Mouse (Mus musculus) midbrain, embryonic 16.5 days (tissue): Measurements from ENCODE around the gene Rps6kl1. TPM values are rescaled to one million over a fixed set of nuclear protein-coding genes. Genes with fewer than 3 reads are reported as not detected.

ENCODE experiments used
- ATAC-seq: fragments of 200-750 bp; cut with Nextera tagmentation; 2 replicates; pipeline ENCODE4 v1.8.0; 2017; ENCODE audit warnings: moderate TSS enrichment
- H3K27ac ChIP-seq: fragments of 300-500 bp; sonication (generic); 2 replicates; pipeline ENCODE4 v1.5.1; 2014; ENCODE audit warnings: mild to moderate bottlenecking, low read length, mixed read lengths
- H3K27me3 ChIP-seq: fragments of 300-500 bp; sonication (generic); 2 replicates; pipeline ENCODE4 v1.6.1; 2014; ENCODE audit warnings: low read depth, low read length, mixed read lengths; ENCODE audit not compliant: control insufficient read depth, insufficient read depth
- H3K36me3 ChIP-seq: fragments of 300-500 bp; sonication (generic); 2 replicates; pipeline ENCODE4 v1.6.1; 2014; ENCODE audit warnings: mild to moderate bottlenecking, low read length, moderate library complexity, mixed read lengths; ENCODE audit not compliant: control insufficient read depth, insufficient read depth
- H3K4me1 ChIP-seq: fragments of 300-500 bp; sonication (generic); 2 replicates; pipeline ENCODE4 v1.6.1; 2014; ENCODE audit warnings: mild to moderate bottlenecking, low read length, mixed read lengths; ENCODE audit not compliant: control insufficient read depth, insufficient read depth
- H3K4me2 ChIP-seq: fragments of 300-500 bp; sonication (generic); 2 replicates; pipeline ENCODE4 v1.6.1; 2014; ENCODE audit warnings: mild to moderate bottlenecking, low read length, mixed read lengths
- H3K4me3 ChIP-seq: fragments of 300-500 bp; sonication (generic); 2 replicates; pipeline ENCODE4 v1.5.1; 2014; ENCODE audit warnings: low read depth, mild to moderate bottlenecking, low read length, moderate library complexity, mixed read lengths
- H3K9ac ChIP-seq: fragments of 300-500 bp; sonication (generic); 2 replicates; pipeline ENCODE4 v1.6.1; 2014; ENCODE audit warnings: low read depth, low read length, mixed read lengths
- H3K9me3 ChIP-seq: fragments of 300-500 bp; sonication (generic); replicated peaks from 2 replicates; pipeline ENCODE4 v1.6.1; 2014; ENCODE audit warnings: mild to moderate bottlenecking, low read length, mixed read lengths; ENCODE audit not compliant: control insufficient read depth, poor library complexity, severe bottlenecking
- WGBS: fragments of 180-500 bp; shearing (Covaris S2); extraction: QIAGEN DNeasy Blood & Tissue Kit; methylation state at CpG from one replicate; pipeline ENCODE4 v1.1.7; 2014; 5-methylcytosine and 5-hydroxymethylcytosine counted together
- polyA plus RNA-seq: library from polyadenylated mRNA; unstranded; fragments of >200 nt; fragmentation: Nextera tagmentation; extraction: Ambion mirVana; gene quantifications from 2 replicates; pipeline ENCODE4 v1.2.1, GENCODE M21; 2015

Rps6kl1 gene
- polyA plus RNA-seq, 1 experiment from 2014 or later: 43.3 TPM

- H3K4me3 ChIP-seq: no peak overlapping the region
- no peak for ATAC-seq
- no peak overlapping the region for H3K9ac ChIP-seq
- no peaks in the 10 kb centered on the region for H3K9me3 ChIP-seq
- H3K27ac ChIP-seq: no peak overlapping the region
- H3K27me3 ChIP-seq: no peaks in the 10 kb centered on the region
- 42% methylated on average over 14 of the region's 14 CpGs for WGBS
- no peaks in the 10 kb centered on the region for H3K4me1 ChIP-seq
- H3K36me3 ChIP-seq: no peaks in the 10 kb centered on the region
- H3K4me2 ChIP-seq: no peak overlapping the region
Measured at GRCm38 (mm10) chr12:85094010-85094409, 57.1 kb downstream of the Rps6kl1 start.

- no peak overlapping the region for H3K4me3 ChIP-seq
- no peaks in the 10 kb centered on the region; the same call in 1 of the 2 replicates for H3K36me3 ChIP-seq
- no peak overlapping the region for H3K9ac ChIP-seq
- no peaks in the 10 kb centered on the region for H3K9me3 ChIP-seq
- 9% methylated on average over 3 of the region's 3 CpGs for WGBS
- H3K4me2 ChIP-seq: no peak overlapping the region
- H3K4me1 ChIP-seq: no peaks in the 10 kb centered on the region
- H3K27ac ChIP-seq: no peak overlapping the region
- ATAC-seq: no peak
- no peaks in the 10 kb centered on the region for H3K27me3 ChIP-seq
Measured at GRCm38 (mm10) chr12:85092214-85092613, 58.9 kb downstream of the Rps6kl1 start.

- no peak for ATAC-seq
- H3K4me3 ChIP-seq: no peak overlapping the region
- WGBS: 84% methylated on average over 3 of the region's 3 CpGs
Measured at GRCm38 (mm10) chr12:85091190-85091589, 59.9 kb downstream of the Rps6kl1 start.

GRCm38 (mm10) chr12:85087845-85088244, 63.2 kb downstream of the Rps6kl1 start:
- H3K4me1 ChIP-seq: no peaks in the 10 kb centered on the region

More at GRCm38 (mm10) chr12:85091190-85091589, 59.9 kb downstream of the Rps6kl1 start:
- H3K4me2 ChIP-seq: no peak overlapping the region
- no peaks in the 10 kb centered on the region for H3K4me1 ChIP-seq
- no peaks in the 10 kb centered on the region for H3K27me3 ChIP-seq
- H3K36me3 ChIP-seq: no peaks in the 10 kb centered on the region; the same call in 1 of the 2 replicates
- no peak overlapping the region for H3K27ac ChIP-seq
- H3K9ac ChIP-seq: no peak overlapping the region
- H3K9me3 ChIP-seq: no peaks in the 10 kb centered on the region

More at GRCm38 (mm10) chr12:85087845-85088244, 63.2 kb downstream of the Rps6kl1 start:
- Histone ChIP-seq H3K27me3 (no peaks in the 10 kb centered on the region), H3K9me3 (no peaks in the 10 kb centered on the region), H3K9ac (no peak overlapping the region), H3K36me3 (no peaks in the 10 kb centered on the region; the same call in 1 of the 2 replicates), H3K4me2 (no peak overlapping the region), H3K27ac (no peak overlapping the region), H3K4me3 (no peak overlapping the region)
- ATAC-seq: no peak
- 95% methylated on average over 12 of the region's 12 CpGs for WGBS

Other genes starting within 250 kb of the Rps6kl1 start
- 75.7 and 82.0 TPM in 2 replicates for gene Fcf1, start 180.4 kb downstream of the Rps6kl1 start, polyA plus RNA-seq
- gene Arel1, start 180.4 kb downstream of the Rps6kl1 start, polyA plus RNA-seq: 37.9 and 38.4 TPM in 2 replicates
- gene Ylpm1, start 154.9 kb downstream of the Rps6kl1 start, polyA plus RNA-seq: 30.3 and 32.1 TPM in 2 replicates
- 1.2 and 1.9 TPM in 2 replicates for gene Prox2, start 40.5 kb downstream of the Rps6kl1 start, polyA plus RNA-seq
- 103 and 104 TPM in 2 replicates for gene Dlst, start 40.4 kb downstream of the Rps6kl1 start, polyA plus RNA-seq
- gene Pgf, start 26.5 kb upstream of the Rps6kl1 start, polyA plus RNA-seq: 8.0 and 9.0 TPM in 2 replicates
- 72.5 and 75.2 TPM in 2 replicates for gene Eif2b2, start 68.2 kb upstream of the Rps6kl1 start, polyA plus RNA-seq
- 9.0 and 9.1 TPM in 2 replicates for gene Mlh3, start 119.3 kb upstream of the Rps6kl1 start, polyA plus RNA-seq
- gene Acyp1, start 137.2 kb upstream of the Rps6kl1 start, polyA plus RNA-seq: 48.4 and 50.2 TPM in 2 replicates
- gene Zc2hc1c, start 137.3 kb upstream of the Rps6kl1 start, polyA plus RNA-seq: 2.2 and 2.4 TPM in 2 replicates
- gene Nek9, start 188.1 kb upstream of the Rps6kl1 start, polyA plus RNA-seq: 9.1 and 10.2 TPM in 2 replicates
- 178 and 184 TPM in 2 replicates for gene Tmed10, start 223.6 kb upstream of the Rps6kl1 start, polyA plus RNA-seq